Mouse (Mus musculus) ZHBTc4 (cell line): Measurements from ENCODE around the gene Lyg2.

Experiments
- DNase-seq: peaks from one replicate; pipeline ENCODE4 v3.0.0-alpha.2; 2011; ENCODE audit warnings: low read depth, low spot score

Lyg2 gene

GRCm38 (mm10) chr1:37883411-37883810 is 32.9 kb downstream of the Lyg2 start:
- peak; percentile 53 for DNase-seq

DNA sequence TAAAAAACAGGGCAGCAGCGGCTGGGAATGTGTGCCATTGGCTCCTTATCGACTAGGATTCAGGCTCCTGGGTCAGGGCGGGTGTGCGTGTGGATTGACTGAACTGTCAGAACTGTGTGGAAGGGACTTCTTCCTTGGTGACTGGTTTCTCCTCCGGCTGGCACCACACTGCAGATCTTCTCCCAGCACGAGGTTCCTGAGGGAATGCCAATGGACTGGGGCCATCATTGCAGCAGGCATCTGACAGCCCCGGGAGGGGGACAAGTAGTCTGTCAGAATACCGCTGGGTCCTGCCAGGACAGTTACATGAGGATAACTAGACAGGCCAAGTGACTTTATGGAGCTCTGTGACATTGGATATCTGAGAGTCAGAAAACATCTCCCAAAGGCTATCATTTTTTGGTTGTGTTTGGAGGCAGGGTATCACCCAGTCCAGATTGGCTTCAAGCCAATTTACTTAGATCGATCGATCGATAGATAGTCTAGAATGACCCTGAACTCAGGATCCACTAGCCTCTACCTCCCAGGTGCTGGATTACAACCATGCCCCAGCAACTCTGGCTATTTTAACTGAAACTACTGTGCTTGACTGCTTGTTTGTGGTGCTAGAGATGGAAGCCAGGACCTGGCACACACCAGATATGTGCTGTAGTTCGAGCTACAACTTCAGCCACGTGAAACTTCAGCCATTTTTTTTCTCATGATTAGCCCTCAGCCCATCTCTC is 38.4 kb downstream of the Lyg2 start:
- DNase-seq, result no peak

DNA sequence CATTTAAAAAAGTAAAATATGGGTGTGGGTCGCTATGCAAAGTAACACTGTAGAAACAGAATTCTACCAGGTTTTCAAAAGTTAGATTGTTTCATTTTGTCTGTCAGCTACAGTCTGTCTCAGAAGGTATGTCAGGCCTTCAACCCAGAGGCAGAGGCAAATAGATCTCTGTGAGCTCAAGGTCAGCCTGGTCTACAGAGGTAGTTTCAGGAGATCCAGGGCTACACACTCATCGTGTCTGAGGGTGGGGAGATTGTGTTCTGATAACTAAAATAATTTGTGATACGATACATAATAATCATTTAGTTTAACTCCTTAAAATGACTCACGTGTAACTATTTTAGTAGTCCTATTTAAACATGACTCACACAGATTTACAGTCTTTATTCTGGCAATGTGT is 43.1 kb downstream of the Lyg2 start:
- no peak for DNase-seq

GRCm38 (mm10) chr1:37872131-37873067 is 43.9 kb downstream of the Lyg2 start:
- DNase-seq, result peak; percentile 92

DNA sequence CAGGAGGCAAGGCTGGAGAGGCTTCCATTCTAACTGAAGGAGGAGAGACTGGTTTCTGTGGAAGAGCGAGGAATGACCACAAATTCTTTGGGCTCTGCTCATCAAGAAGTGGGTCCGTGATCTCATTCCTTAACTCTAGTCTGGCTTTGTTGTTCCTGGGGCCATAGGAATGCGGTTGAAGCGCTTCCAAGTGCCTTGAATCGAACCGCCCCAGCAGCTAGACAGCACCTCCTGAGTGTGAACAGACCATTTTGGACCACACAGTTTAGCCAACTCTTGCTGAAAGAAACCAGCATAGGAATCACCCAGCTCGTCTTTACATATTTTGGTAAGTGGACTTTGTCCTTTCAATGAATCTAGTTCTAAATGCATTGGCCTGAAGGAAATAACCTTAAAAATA is 44.6 kb downstream of the Lyg2 start, which contains the start of gene Lipt1:
TSS of gene Lipt1 (plus strand) at position 35 of the 400 bp plus-strand sequence.
- no peak for DNase-seq

DNA sequence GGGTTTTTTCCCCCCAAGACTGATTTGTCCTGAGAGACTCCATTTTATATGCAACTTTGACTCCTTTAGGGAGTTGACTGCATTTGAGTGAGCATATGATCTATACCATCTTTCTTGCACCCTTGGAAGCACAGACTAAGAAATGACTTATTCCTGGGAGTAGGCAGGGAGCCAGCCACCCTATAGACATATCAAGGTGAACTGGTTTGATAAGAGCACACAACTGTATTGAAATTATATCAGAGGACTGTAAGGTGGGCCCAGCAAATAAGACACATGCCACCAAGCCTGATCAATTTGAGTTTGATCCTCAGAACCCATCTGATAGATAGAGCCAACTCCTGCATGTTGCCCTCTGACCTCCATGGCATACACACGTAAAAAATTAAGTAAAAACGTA is 46.9 kb downstream of the Lyg2 start:
- no peak for DNase-seq

DNA sequence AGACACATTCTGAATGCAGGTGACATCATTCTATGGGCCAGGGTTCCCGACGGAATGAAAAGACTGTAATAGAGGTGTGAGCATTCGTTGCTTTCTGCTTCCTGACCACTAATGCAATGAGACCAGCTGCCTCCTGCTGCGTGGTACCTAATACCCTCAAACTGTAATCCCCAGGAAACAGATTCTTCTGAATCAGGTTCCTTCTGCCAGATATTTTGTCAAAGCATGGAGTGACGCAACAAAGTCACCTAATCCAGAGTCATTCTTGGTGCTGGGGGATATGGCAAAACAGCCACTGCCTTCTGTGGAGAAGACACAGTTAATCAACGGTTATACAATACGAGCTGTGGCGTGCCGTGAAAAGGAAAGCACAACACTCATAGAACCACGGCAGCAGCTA is 47.7 kb downstream of the Lyg2 start:
- no peak for DNase-seq

DNA sequence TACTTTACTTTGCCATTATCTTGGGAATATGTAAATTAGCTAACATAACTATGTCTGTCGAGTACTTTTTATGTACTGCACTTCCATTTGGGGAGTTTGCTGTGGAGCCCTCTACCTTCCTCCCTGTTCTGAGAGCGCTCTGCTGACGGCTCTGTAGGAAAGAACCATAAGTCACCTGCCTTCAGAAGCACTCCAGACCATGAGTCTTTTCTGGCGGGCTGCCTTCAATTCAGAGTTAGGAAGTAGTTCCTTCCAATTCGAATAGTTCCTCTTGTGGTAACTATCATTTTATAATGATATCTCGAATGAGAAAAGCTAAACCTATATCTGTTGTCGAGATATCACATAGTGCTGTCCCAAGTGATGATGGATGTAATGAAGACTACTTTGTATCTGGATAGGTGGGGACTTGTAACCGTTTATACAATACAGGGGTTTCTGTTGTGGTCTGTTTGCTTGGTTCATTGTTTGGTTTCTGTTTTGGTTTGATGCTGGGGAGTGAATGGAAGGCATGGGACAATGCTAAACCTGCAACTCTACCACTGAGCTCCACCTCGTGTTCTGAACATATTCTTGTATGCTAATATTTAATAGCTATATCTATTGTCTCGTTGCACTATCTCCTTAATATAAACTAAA is 48.5 kb downstream of the Lyg2 start:
- DNase-seq, result no peak

DNA sequence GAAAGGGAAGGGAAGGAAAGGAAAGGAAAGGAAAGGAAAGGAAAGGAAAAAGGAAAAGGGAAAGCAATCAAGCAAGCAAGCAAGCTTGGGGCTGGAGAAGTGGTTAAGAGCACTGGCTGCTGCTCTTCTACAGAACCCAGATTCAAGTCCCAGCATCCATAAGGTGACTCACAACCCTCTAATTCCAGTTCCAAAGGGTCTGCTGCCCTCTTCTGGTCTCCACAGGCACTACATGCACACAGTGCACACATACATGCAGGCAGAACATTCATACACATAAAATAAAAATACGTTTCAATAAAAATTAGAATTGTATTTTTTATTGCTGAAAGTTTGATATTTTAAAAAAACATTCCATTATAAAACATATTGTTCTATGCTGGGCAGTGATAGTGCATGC is 49.2 kb downstream of the Lyg2 start:
- peak; percentile 82 for DNase-seq

DNA sequence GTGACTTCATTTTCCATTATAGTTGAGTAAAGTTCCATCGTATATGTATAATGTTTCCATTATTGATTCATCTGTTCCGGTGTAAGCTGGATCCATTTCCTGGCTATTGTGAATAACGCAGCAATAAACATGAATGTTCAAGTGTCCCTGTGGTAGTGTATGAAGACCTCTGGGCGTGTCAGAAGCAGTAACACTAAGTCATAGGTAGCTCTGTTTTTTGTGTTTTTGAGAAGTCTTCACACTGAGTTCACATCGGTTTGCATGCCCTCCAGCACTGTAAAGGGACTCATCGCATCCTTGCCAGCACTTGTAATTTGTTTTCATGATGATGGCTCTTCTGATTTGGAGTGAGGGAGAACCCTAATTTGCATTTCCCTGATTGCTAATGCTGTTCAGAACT is 50.0 kb downstream of the Lyg2 start, which contains the start of gene Tsga10:
TSS of gene Tsga10 (minus strand) at position 144 of the 400 bp plus-strand sequence.
- DNase-seq, result no peak

DNA sequence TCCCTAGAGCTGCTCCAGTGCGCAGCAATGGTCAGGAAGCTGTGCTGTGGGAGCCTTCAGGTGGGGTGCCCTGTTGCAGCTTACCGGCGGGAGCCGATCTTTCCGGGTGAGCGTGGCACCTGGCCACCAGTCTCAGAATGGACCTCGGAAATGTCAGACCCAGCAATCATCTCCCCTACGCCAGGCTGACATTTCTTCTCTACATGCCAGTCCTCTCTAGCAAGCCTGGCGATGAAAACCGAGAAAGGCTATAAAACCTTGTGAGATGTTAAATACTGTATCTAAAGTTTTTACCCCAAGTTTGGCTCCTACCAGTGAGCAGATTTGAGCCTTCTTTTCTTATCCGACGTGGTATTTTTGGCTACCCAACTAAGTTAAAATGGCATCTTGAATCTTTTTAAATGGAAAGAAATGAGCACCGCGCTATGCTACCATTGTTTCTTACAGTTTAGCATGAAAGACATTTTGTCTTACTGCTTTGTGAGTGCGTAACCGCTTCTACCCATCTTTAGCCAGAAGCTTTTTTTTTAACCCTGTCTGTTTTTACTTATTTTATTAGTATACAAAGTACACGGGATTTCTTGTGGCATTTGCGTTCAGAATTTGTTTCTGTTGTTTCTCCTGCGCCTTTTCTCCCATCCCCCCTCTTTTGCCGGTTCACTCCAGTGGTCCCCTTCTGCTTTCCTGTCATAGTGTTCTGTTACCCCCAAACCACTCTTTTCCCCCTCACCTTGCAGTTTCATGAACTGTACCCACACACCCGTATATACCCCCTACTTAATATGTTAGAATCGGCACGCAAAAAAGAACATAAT is 50.7 kb downstream of the Lyg2 start:
- DNase-seq, result no peak

- peak; percentile 100 for DNase-seq
These were observed 51.5 kb downstream of the Lyg2 start for GRCm38 (mm10) chr1:37864511-37865400.
